Mouse (Mus musculus) stomach, embryonic 15.5 days (tissue): ENCODE data around the gene Hmox1. TPM values are rescaled to one million over a fixed set of nuclear protein-coding genes. Genes with fewer than 3 reads are reported as not detected.

Experiments
- ATAC-seq: fragments of 200-750 bp; cut with Nextera tagmentation; 2 replicates; pipeline ENCODE4 v1.8.0; 2017; ENCODE audit warnings: low read depth, moderate number of reproducible peaks, moderate TSS enrichment; ENCODE audit not compliant: insufficient read depth, low FRiP score
- H3K27ac ChIP-seq: fragments of 300-500 bp; sonication (generic); 2 replicates; pipeline ENCODE4 v1.5.1; 2015; ENCODE audit warnings: mild to moderate bottlenecking, inconsistent platforms
- H3K27me3 ChIP-seq: fragments of 300-500 bp; sonication (generic); replicated peaks from 2 replicates; pipeline ENCODE4 v1.6.1; 2015; ENCODE audit warnings: inconsistent platforms
- H3K36me3 ChIP-seq: fragments of 300-500 bp; sonication (generic); 2 replicates; pipeline ENCODE4 v1.6.1; 2015; ENCODE audit warnings: inconsistent platforms
- H3K4me1 ChIP-seq: fragments of 300-500 bp; sonication (generic); 2 replicates; pipeline ENCODE4 v1.6.1; 2015; ENCODE audit warnings: inconsistent platforms
- H3K4me2 ChIP-seq: fragments of 300-500 bp; sonication (generic); 2 replicates; pipeline ENCODE4 v1.6.1; 2015; ENCODE audit warnings: mild to moderate bottlenecking, inconsistent platforms
- H3K4me3 ChIP-seq: fragments of 300-500 bp; sonication (generic); replicated peaks from 2 replicates; pipeline ENCODE4 v1.5.1; 2015; ENCODE audit warnings: inconsistent platforms
- H3K9ac ChIP-seq: fragments of 300-500 bp; sonication (generic); 2 replicates; pipeline ENCODE4 v1.6.1; 2015; ENCODE audit warnings: inconsistent platforms
- H3K9me3 ChIP-seq: fragments of 300-500 bp; sonication (generic); 2 replicates; pipeline ENCODE4 v1.6.1; 2016; ENCODE audit warnings: inconsistent platforms
- whole genome bisulfite sequencing: fragments of 180-500 bp; shearing (Covaris S2); methylation state at CpG from one replicate; pipeline ENCODE4 v1.1.7; 2015; 5-methylcytosine and 5-hydroxymethylcytosine counted together
- polyA plus RNA-seq: library from polyadenylated mRNA; unstranded; fragments of >200 nt; fragmentation: Nextera tagmentation; extraction: Ambion mirVana; gene quantifications from 2 replicates; pipeline ENCODE4 v1.2.1, GENCODE M21; 2015

Gene Hmox1
- polyA plus RNA-seq, 1 experiment from 2014 or later = 29.0 TPM

DNA sequence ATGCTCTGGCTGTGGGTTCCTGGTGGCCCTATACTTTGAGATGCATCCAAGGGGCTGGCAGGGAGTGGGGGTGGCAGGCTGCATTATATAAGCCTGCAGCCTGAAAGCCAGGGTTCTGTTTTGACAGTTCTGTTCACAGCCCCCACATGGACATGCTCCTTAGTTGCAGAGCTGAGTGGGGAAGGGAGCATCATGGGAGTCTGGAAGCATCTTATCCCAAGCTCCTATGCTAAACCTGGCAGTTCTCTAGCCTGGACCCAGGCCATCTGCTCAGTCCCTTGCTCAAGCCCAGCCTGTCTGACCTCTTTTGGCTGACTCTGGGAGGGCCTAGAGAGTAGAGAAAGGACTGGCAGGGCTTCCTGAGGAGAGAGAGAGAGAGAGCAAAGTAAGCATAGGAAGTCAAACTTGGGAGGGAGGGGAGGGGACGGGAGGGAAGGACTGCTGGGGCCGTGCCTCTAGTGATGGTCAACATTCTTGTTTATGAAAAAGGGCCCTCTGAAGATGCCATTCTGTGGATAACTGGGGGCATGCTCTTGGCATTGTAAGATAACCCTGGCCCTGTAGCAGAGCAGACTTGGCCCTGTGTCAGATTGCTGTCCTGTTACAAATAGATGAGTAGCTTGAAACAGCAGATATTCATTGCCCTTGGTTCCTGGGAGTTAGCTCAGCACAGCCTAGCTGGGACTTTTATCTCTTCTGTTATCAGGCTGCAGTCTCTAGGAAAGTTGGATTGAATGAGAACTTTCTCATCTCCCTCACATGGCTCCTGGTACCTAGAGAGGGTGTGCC, 41.4 kb downstream of the Hmox1 start:
- H3K36me3 ChIP-seq = no peaks in the 10 kb centered on the region
- peaks cover 12% of the 10 kb centered on the region; the same call in 1 of the 2 replicates for H3K4me1 ChIP-seq
- H3K27me3 ChIP-seq = no peaks in the 10 kb centered on the region
- ATAC-seq = peak; percentile 33
- H3K4me2 ChIP-seq = no peak overlapping the region
- peak overlapping the region; percentile 18; the same call in 1 of the 2 replicates for H3K27ac ChIP-seq
- 20% methylated on average over 2 of the region's 2 CpGs for WGBS
- H3K9ac ChIP-seq = no peak overlapping the region
- H3K9me3 ChIP-seq = no peaks in the 10 kb centered on the region
- no peak overlapping the region for H3K4me3 ChIP-seq

DNA sequence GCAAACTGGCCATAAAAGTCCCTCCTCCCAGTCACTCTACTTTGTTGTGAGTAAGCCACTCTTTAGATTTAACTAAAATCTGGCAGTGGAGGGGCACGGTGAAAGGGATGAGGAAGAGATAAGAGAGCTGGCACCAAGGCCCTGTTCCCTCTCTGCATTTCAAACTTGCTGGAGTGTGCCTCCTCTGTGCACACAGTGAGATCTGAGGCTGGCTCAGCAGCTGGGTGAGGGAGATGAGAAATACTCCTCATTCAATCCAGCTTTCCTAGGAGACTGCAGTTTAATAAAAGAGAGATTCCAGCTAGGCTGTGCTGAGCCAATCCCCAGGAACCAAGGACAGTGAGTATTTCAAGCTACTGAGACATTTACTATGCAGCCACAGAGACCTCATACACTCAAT, 42.3 kb downstream of the Hmox1 start:
- H3K4me2 ChIP-seq = no peak overlapping the region
- H3K9me3 ChIP-seq = no peaks in the 10 kb centered on the region
- no peaks in the 10 kb centered on the region for H3K36me3 ChIP-seq
- peak overlapping the region; percentile 19; the same call in 1 of the 2 replicates for H3K27ac ChIP-seq
- no peaks in the 10 kb centered on the region for H3K27me3 ChIP-seq
- no peak overlapping the region for H3K4me3 ChIP-seq
- no peak overlapping the region for H3K9ac ChIP-seq
- H3K4me1 ChIP-seq = peaks cover 12% of the 10 kb centered on the region; the same call in 1 of the 2 replicates
- 38% methylated on average over 1 of the region's 1 CpGs for WGBS
- no peak for ATAC-seq

DNA sequence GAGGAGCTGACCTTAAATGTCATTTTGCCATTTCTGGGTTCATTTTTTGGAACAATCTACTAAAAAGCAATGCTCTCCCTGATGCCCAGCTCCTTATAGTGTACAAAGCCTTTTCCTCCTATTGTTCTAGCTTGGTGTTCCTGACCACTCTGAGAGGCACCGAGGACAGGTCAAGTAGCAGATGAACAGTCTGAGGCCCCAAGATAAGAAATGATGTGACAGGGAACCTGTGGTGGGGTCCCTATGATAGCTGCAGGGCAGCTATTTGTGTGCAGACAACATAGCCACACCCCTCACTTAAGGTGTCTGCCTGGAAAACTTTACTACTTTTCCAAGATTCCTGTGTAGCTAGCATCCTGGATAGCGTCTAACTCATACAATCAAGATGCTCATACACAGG, 42.8 kb downstream of the Hmox1 start:
- WGBS = 68% methylated on average over 2 of the region's 2 CpGs
- no peak overlapping the region for H3K4me2 ChIP-seq
- H3K36me3 ChIP-seq = no peaks in the 10 kb centered on the region
- ATAC-seq = no peak
- no peaks in the 10 kb centered on the region for H3K27me3 ChIP-seq
- H3K4me1 ChIP-seq = peaks cover 12% of the 10 kb centered on the region; the same call in 1 of the 2 replicates
- H3K27ac ChIP-seq = no peak overlapping the region
- no peak overlapping the region for H3K9ac ChIP-seq
- H3K4me3 ChIP-seq = no peak overlapping the region
- H3K9me3 ChIP-seq = no peaks in the 10 kb centered on the region

DNA sequence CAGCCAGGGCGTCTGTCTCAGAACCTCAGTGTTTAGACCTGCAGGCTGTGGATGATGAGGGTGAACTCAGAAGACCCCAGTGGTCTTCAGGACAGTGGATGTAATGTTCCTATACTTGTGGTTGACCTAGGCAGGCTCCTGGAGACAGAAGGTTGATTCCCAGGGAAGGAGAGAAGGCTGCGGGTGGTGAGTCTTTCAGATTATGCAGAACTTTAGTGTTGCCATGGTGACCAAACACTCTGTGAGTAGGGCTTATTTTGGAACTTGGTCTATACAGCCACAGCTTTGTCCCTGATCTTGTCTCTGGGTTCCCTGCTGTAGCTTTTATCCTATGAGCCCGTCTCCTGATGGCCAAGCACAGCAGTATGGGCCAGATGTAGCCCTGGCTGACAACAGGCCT, 44.1 kb downstream of the Hmox1 start:
- Histone ChIP-seq H3K36me3 (no peaks in the 10 kb centered on the region), H3K27me3 (no peaks in the 10 kb centered on the region), H3K27ac (no peak overlapping the region), H3K9ac (no peak overlapping the region), H3K9me3 (no peaks in the 10 kb centered on the region), H3K4me2 (no peak overlapping the region), H3K4me1 (peaks cover 12% of the 10 kb centered on the region; the same call in 1 of the 2 replicates), H3K4me3 (no peak overlapping the region)
- 64% methylated on average over 3 of the region's 3 CpGs for WGBS
- ATAC-seq = no peak

Other genes with a start within 250 kb of the Hmox1 start
- 16.7 and 21.4 TPM in 2 replicates for gene Isx, start 220.4 kb upstream of the Hmox1 start, polyA plus RNA-seq
- 26.0 and 29.2 TPM in 2 replicates for gene Hmgxb4, start 100.3 kb upstream of the Hmox1 start, polyA plus RNA-seq
- gene Tom1, start 59.9 kb upstream of the Hmox1 start, polyA plus RNA-seq = 23.5 and 28.4 TPM in 2 replicates
- gene Mcm5, start 15.9 kb downstream of the Hmox1 start, polyA plus RNA-seq = 124 and 138 TPM in 2 replicates
- 1.4 and 2.1 TPM in 2 replicates for gene Rasd2, start 120.3 kb downstream of the Hmox1 start, polyA plus RNA-seq